In genomic region chr6:147727644-147728533, GRCm38 (mm10) we compare ENCODE assay signal across 17 mouse cellular contexts.
DNase-seq lines count a peak whose midpoint lies in the region; ATAC-seq and TF ChIP-seq lines count a peak whose summit lies in the region.
"Had no signal": no experiment of that assay in that cellular context is flagged by ENCODE, and none has a peak within 500 bp of the region (broad histone marks: within the 10 kb centered on the region; RNA-seq: fewer than 3 reads in every experiment).

No protein-coding gene starts in this region.

- no peak for TF ChIP-seq CTCF in hindbrain, postnatal 0 days (IDR thresholded peaks at IDR 0.05; ENCODE audit: low read depth)

- no peak overlapping the region for H3K9ac ChIP-seq in midbrain, embryonic 11.5 days (ENCODE audit: low read length)
- no peak overlapping the region for H3K9ac ChIP-seq in embryonic facial prominence, embryonic 15.5 days
- H3K9ac ChIP-seq in hindbrain, postnatal 0 days (replicated peaks; ENCODE audit: low read length): no peak overlapping the region

- H3K9me3 ChIP-seq in midbrain, embryonic 11.5 days (ENCODE audit: control insufficient read depth, low read length): no peaks in the 10 kb centered on the region
- H3K9me3 ChIP-seq in midbrain, embryonic 10.5 days (replicated peaks): no peaks in the 10 kb centered on the region
- no peaks in the 10 kb centered on the region for H3K9me3 ChIP-seq in embryonic facial prominence, embryonic 15.5 days (replicated peaks)
- no peaks in the 10 kb centered on the region for H3K9me3 ChIP-seq in hindbrain, postnatal 0 days (ENCODE audit: low read length)
- H3K9me3 ChIP-seq: hindbrain, embryonic 10.5 days; megakaryocyte, embryonic 14.5 days had no signal

- peak; percentile 14 to 45 for DNase-seq in frontal cortex, postnatal 36 days (ENCODE audit: low spot score in 2 of 2)
- no peak for DNase-seq in frontal cortex, postnatal 25 days (ENCODE audit: low spot score in 2 of 2)
- DNase-seq in midbrain, embryonic 11.5 days (ENCODE audit: low spot score, missing footprints): peak; percentile 33
- no peak for DNase-seq in midbrain, embryonic 10.5 days (ENCODE audit: low spot score)
- no peak for DNase-seq in kidney, adult 18-20 months
- DNase-seq in hindbrain, postnatal 0 days (ENCODE audit: low spot score): no peak
- DNase-seq: adrenal gland, adult 2 months; cerebellum, postnatal 10 days; gastrocnemius, postnatal 36 days; kidney, adult 2 months; kidney, postnatal 10 days; lung, adult 2 months had no signal

- no peak overlapping the region for H3K4me2 ChIP-seq in midbrain, embryonic 11.5 days
- H3K4me2 ChIP-seq in embryonic facial prominence, embryonic 15.5 days (replicated peaks): no peak overlapping the region
- H3K4me2 ChIP-seq in hindbrain, postnatal 0 days (ENCODE audit: low read depth, low read length): no peak overlapping the region
- H3K4me2 ChIP-seq: liver, embryonic 11.5 days had no signal

- no peaks in the 10 kb centered on the region for H3K36me3 ChIP-seq in midbrain, embryonic 11.5 days (ENCODE audit: control insufficient read depth, insufficient read depth, low read length)
- no peaks in the 10 kb centered on the region for H3K36me3 ChIP-seq in midbrain, embryonic 10.5 days
- no peaks in the 10 kb centered on the region for H3K36me3 ChIP-seq in embryonic facial prominence, embryonic 15.5 days
- H3K36me3 ChIP-seq in hindbrain, postnatal 0 days (ENCODE audit: insufficient read depth, low read length): no peaks in the 10 kb centered on the region
- H3K36me3 ChIP-seq: hindbrain, embryonic 10.5 days had no signal

- no peak overlapping the region for H3K27ac ChIP-seq in midbrain, embryonic 11.5 days (ENCODE audit: low read depth, low read length)
- no peak overlapping the region for H3K27ac ChIP-seq in midbrain, embryonic 10.5 days (replicated peaks)
- peak overlapping the region; percentile 55; the same call in 1 of the 2 replicates for H3K27ac ChIP-seq in embryonic facial prominence, embryonic 15.5 days (replicated peaks)
- H3K27ac ChIP-seq in hindbrain, postnatal 0 days: no peak overlapping the region
- H3K27ac ChIP-seq: hindbrain, embryonic 10.5 days; stomach, postnatal 0 days had no signal

- H3K4me3 ChIP-seq in midbrain, embryonic 11.5 days (ENCODE audit: low read depth, low read length): no peak overlapping the region
- no peak overlapping the region for H3K4me3 ChIP-seq in midbrain, embryonic 10.5 days
- no peak overlapping the region for H3K4me3 ChIP-seq in embryonic facial prominence, embryonic 15.5 days (replicated peaks)
- H3K4me3 ChIP-seq in hindbrain, postnatal 0 days (ENCODE audit: low read length): no peak overlapping the region
- H3K4me3 ChIP-seq: hindbrain, embryonic 10.5 days; megakaryocyte, embryonic 14.5 days had no signal

- H3K27me3 ChIP-seq in midbrain, embryonic 11.5 days (ENCODE audit: control insufficient read depth, insufficient read depth, low read length): no peaks in the 10 kb centered on the region
- H3K27me3 ChIP-seq in midbrain, embryonic 10.5 days (ENCODE audit: low read depth, poor library complexity, severe bottlenecking): no peaks in the 10 kb centered on the region
- H3K27me3 ChIP-seq in embryonic facial prominence, embryonic 15.5 days: no peaks in the 10 kb centered on the region
- no peaks in the 10 kb centered on the region for H3K27me3 ChIP-seq in hindbrain, postnatal 0 days (ENCODE audit: insufficient read depth, low read length)

- 77% methylated on average over 6 of the region's 6 CpGs for WGBS in midbrain, embryonic 11.5 days
- WGBS in midbrain, embryonic 10.5 days: 80% methylated on average over 6 of the region's 6 CpGs
- WGBS in embryonic facial prominence, embryonic 15.5 days: 52% methylated on average over 6 of the region's 6 CpGs
- WGBS in hindbrain, postnatal 0 days: 72% methylated on average over 6 of the region's 6 CpGs

- no peak for ATAC-seq in midbrain, embryonic 11.5 days (ENCODE audit: low FRiP score)
- ATAC-seq in embryonic facial prominence, embryonic 15.5 days (ENCODE audit: insufficient number of reproducible peaks, low FRiP score, low TSS enrichment, low read depth): peak; percentile 63
- ATAC-seq in hindbrain, postnatal 0 days: no peak

- no peaks in the 10 kb centered on the region for H3K4me1 ChIP-seq in midbrain, embryonic 11.5 days (ENCODE audit: control insufficient read depth, insufficient read depth, low read length)
- H3K4me1 ChIP-seq in midbrain, embryonic 10.5 days: no peaks in the 10 kb centered on the region
- H3K4me1 ChIP-seq in embryonic facial prominence, embryonic 15.5 days: no peaks in the 10 kb centered on the region
- no peaks in the 10 kb centered on the region for H3K4me1 ChIP-seq in hindbrain, postnatal 0 days (ENCODE audit: insufficient read depth, low read length)
- H3K4me1 ChIP-seq: hindbrain, embryonic 10.5 days had no signal

Comparison
In these comparisons a context has a peak if more than half of its experiments do, and no peak if none do; other contexts are left out.
1. DNase-seq: peak in frontal cortex, postnatal 36 days (2 of 2) and midbrain, embryonic 11.5 days (single experiment); none in frontal cortex, postnatal 25 days (0 of 2), midbrain, embryonic 10.5 days (single experiment), kidney, adult 18-20 months (single experiment) and hindbrain, postnatal 0 days (single experiment).